Mouse (Mus musculus) c-Kit-positive CD71-positive TER-119-negative erythroid progenitor cells, embryonic 14.5 days (primary cell): ENCODE data around the gene Efs.

Experiments used
- DNase-seq: peaks from one replicate; pipeline ENCODE4 v3.0.0-alpha.2; 2013; ENCODE audit warnings: low read depth

Efs gene

GRCm38 (mm10) chr14:54868026-54868425, 57.9 kb downstream of the Efs start:
- DNase-seq = no peak

GRCm38 (mm10) chr14:54866936-54867335, 59.0 kb downstream of the Efs start:
- no peak for DNase-seq
